Comparison of ENCODE assay signal across 14 mouse cellular contexts in the genomic region with DNA sequence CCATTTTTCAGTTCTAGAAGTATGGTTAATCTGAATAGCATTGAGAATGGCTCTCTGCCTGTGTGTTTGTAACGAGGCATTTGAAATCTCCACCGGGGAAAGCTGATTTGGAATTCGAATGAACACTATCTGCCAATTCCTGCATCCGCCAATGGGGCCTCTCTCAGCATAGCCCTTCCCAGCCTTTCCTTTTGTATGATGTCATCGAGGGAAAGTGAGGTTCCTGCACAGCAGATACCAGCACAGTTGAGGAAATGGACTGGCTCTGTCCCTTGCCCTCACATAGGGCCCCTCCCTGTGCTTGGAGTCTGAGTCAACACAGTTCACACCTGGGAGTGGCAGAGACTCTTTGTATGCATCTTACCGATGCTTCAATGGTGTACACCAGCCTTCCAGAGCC.
DNase-seq lines count a peak whose midpoint lies in the region; ATAC-seq and TF ChIP-seq lines count a peak whose summit lies in the region.
"Had no signal": no experiment of that assay in that cellular context is flagged by ENCODE, and none has a peak within 500 bp of the region (broad histone marks: within the 10 kb centered on the region; RNA-seq: fewer than 3 reads in every experiment).

No protein-coding gene starts in this region.

- peak; percentile 58 for DNase-seq in forebrain, embryonic 14.5 days (ENCODE audit: low spot score)
- no peak for DNase-seq in forebrain, embryonic 11.5 days (ENCODE audit: low spot score)
- peak; percentile 11 for DNase-seq in limb, embryonic 14.5 days (ENCODE audit: low spot score)
- no peak for DNase-seq in limb, embryonic 10.5 days (ENCODE audit: low spot score)
- peak; percentile 5 for DNase-seq in NIH3T3 (ENCODE audit: low read depth)
- peak; percentile 22 for DNase-seq in heart, postnatal 25 days (ENCODE audit: low spot score)
- DNase-seq in spleen, adult 18-20 months, result no peak
- no peak for DNase-seq in right cerebral cortex, adult 2 months (ENCODE audit: low spot score in 2 of 2)
- DNase-seq: adrenal gland, postnatal 10 days; B cell, adult 2 months; cerebellum, adult 11 months had no signal

- no peaks in the 10 kb centered on the region for H3K36me3 ChIP-seq in forebrain, embryonic 14.5 days (ENCODE audit: control insufficient read depth, insufficient read depth, low read length)
- H3K36me3 ChIP-seq in forebrain, embryonic 11.5 days (ENCODE audit: control insufficient read depth, insufficient read depth, low read length), result no peaks in the 10 kb centered on the region
- no peaks in the 10 kb centered on the region for H3K36me3 ChIP-seq in limb, embryonic 14.5 days (ENCODE audit: control insufficient read depth, insufficient read depth, low read length)
- H3K36me3 ChIP-seq in limb, embryonic 10.5 days, result no peaks in the 10 kb centered on the region
- H3K36me3 ChIP-seq: limb, embryonic 15.5 days had no signal

- 37% methylated on average over 6 of the region's 6 CpGs for WGBS in forebrain, embryonic 14.5 days
- WGBS in forebrain, embryonic 11.5 days, result 74% methylated on average over 6 of the region's 6 CpGs
- 67% methylated on average over 6 of the region's 6 CpGs for WGBS in limb, embryonic 14.5 days
- WGBS in limb, embryonic 10.5 days, result 80% methylated on average over 6 of the region's 6 CpGs

- H3K4me3 ChIP-seq in forebrain, embryonic 14.5 days (ENCODE audit: low read depth, low read length), result no peak overlapping the region
- no peak overlapping the region for H3K4me3 ChIP-seq in forebrain, embryonic 11.5 days (ENCODE audit: low read depth, low read length)
- no peak overlapping the region for H3K4me3 ChIP-seq in limb, embryonic 14.5 days (replicated peaks; ENCODE audit: low read length)
- H3K4me3 ChIP-seq in limb, embryonic 10.5 days, result no peak overlapping the region
- H3K4me3 ChIP-seq: limb, embryonic 15.5 days; megakaryocyte, embryonic 14.5 days had no signal

- H3K27me3 ChIP-seq in forebrain, embryonic 14.5 days (replicated peaks; ENCODE audit: control insufficient read depth, insufficient read depth, low read length), result no peaks in the 10 kb centered on the region
- H3K27me3 ChIP-seq in forebrain, embryonic 11.5 days (ENCODE audit: control insufficient read depth, insufficient read depth, low read length), result no peaks in the 10 kb centered on the region; the same call in none of the 2 replicates
- no peaks in the 10 kb centered on the region for H3K27me3 ChIP-seq in limb, embryonic 14.5 days (ENCODE audit: control insufficient read depth, insufficient read depth, low read length)
- H3K27me3 ChIP-seq in limb, embryonic 10.5 days (ENCODE audit: low read depth, poor library complexity, severe bottlenecking), result peaks cover 92% of the 10 kb centered on the region
- H3K27me3 ChIP-seq: limb, embryonic 15.5 days; Patski had no signal

- H3K4me2 ChIP-seq in forebrain, embryonic 14.5 days (ENCODE audit: low read length), result no peak overlapping the region
- no peak overlapping the region for H3K4me2 ChIP-seq in forebrain, embryonic 11.5 days (ENCODE audit: low read depth, low read length, severe bottlenecking)
- no peak overlapping the region for H3K4me2 ChIP-seq in limb, embryonic 14.5 days (replicated peaks; ENCODE audit: low read depth, low read length, severe bottlenecking)
- H3K4me2 ChIP-seq: limb, embryonic 15.5 days had no signal

- intact Hi-C loops in heart, postnatal 25 days (cut with DNase I), result no loop called here

- H3K9ac ChIP-seq in forebrain, embryonic 14.5 days (ENCODE audit: low read length), result no peak overlapping the region
- no peak overlapping the region for H3K9ac ChIP-seq in forebrain, embryonic 11.5 days (ENCODE audit: low read length)
- H3K9ac ChIP-seq in limb, embryonic 14.5 days (ENCODE audit: low read depth, low read length, severe bottlenecking), result no peak overlapping the region
- H3K9ac ChIP-seq: limb, embryonic 15.5 days had no signal

- TF ChIP-seq POLR2A in limb, embryonic 14.5 days (IDR thresholded peaks at IDR 0.05; ENCODE audit: borderline replicate concordance, extremely low read depth, insufficient read depth, insufficient read length), result no peak

- H3K4me1 ChIP-seq in forebrain, embryonic 14.5 days (ENCODE audit: control insufficient read depth, insufficient read depth, low read length), result no peaks in the 10 kb centered on the region
- H3K4me1 ChIP-seq in forebrain, embryonic 11.5 days (replicated peaks; ENCODE audit: control insufficient read depth, insufficient read depth, low read length), result no peaks in the 10 kb centered on the region
- H3K4me1 ChIP-seq in limb, embryonic 14.5 days (ENCODE audit: control insufficient read depth, insufficient read depth, low read length), result no peaks in the 10 kb centered on the region
- no peaks in the 10 kb centered on the region for H3K4me1 ChIP-seq in limb, embryonic 10.5 days
- H3K4me1 ChIP-seq: limb, embryonic 15.5 days had no signal

- H3K27ac ChIP-seq in forebrain, embryonic 14.5 days (ENCODE audit: low read depth, low read length), result no peak overlapping the region
- no peak overlapping the region for H3K27ac ChIP-seq in forebrain, embryonic 11.5 days (ENCODE audit: low read depth, low read length)
- no peak overlapping the region for H3K27ac ChIP-seq in limb, embryonic 14.5 days (replicated peaks; ENCODE audit: low read depth, low read length)
- H3K27ac ChIP-seq in limb, embryonic 10.5 days, result no peak overlapping the region
- H3K27ac ChIP-seq: limb, embryonic 15.5 days had no signal

- peak; percentile 75 for ATAC-seq in forebrain, embryonic 14.5 days
- no peak for ATAC-seq in forebrain, embryonic 11.5 days (replicated peaks; ENCODE audit: low FRiP score)
- ATAC-seq in limb, embryonic 14.5 days (ENCODE audit: low FRiP score, low read depth), result peak; percentile 50; the same call in 1 of the 2 replicates
- ATAC-seq: Patski had no signal

- no peaks in the 10 kb centered on the region for H3K9me3 ChIP-seq in forebrain, embryonic 14.5 days (replicated peaks; ENCODE audit: control insufficient read depth, low read length)
- no peaks in the 10 kb centered on the region for H3K9me3 ChIP-seq in forebrain, embryonic 11.5 days (ENCODE audit: control insufficient read depth, low read length)
- no peaks in the 10 kb centered on the region for H3K9me3 ChIP-seq in limb, embryonic 14.5 days (ENCODE audit: control insufficient read depth, low read length)
- H3K9me3 ChIP-seq in limb, embryonic 10.5 days (replicated peaks), result no peaks in the 10 kb centered on the region
- H3K9me3 ChIP-seq: limb, embryonic 15.5 days; megakaryocyte, embryonic 14.5 days had no signal

Comparison
In these comparisons a context has a peak if more than half of its experiments do, and no peak if none do; other contexts are left out.
1. DNase-seq: peak in forebrain, embryonic 14.5 days (single experiment), limb, embryonic 14.5 days (single experiment), NIH3T3 (single experiment) and heart, postnatal 25 days (single experiment); none in forebrain, embryonic 11.5 days (single experiment), limb, embryonic 10.5 days (single experiment), spleen, adult 18-20 months (0 of 2) and right cerebral cortex, adult 2 months (0 of 2).